Mouse (Mus musculus) hematopoietic stem cell, adult 5-6 weeks (primary cell): ENCODE results near the gene Vps37b. TPM values are rescaled to one million over a fixed set of nuclear protein-coding genes. Genes with fewer than 3 reads are reported as not detected.

Experiments used
- total RNA-seq: library from RNA; stranded (forward); fragments of 172-1452, 232-1000 nt; gene quantifications from 2 replicates; pipeline ENCODE4 v1.2.3, GENCODE M21; 2017

Gene Vps37b
- total RNA-seq, 1 experiment from 2014 or later: 20.4 TPM

Other genes with a start within 250 kb of the Vps37b start
- gene Hcar2, start 166.8 kb downstream of the Vps37b start, total RNA-seq: 9.5 and 10.4 TPM in 2 replicates
- not detected in 2 replicates for gene Hcar1, start 152.2 kb downstream of the Vps37b start, total RNA-seq
- 79.2 and 86.1 TPM in 2 replicates for gene Denr, start 125.1 kb downstream of the Vps37b start, total RNA-seq
- 2.9 and 4.6 TPM in 2 replicates for gene Gm43518, start 104.9 kb downstream of the Vps37b start, total RNA-seq
- gene Ccdc62, start 101.6 kb downstream of the Vps37b start, total RNA-seq: 4.9 and 6.2 TPM in 2 replicates
- 36.8 and 47.0 TPM in 2 replicates for gene Hip1r, start 58.6 kb downstream of the Vps37b start, total RNA-seq
- gene Abcb9, start 63.5 kb upstream of the Vps37b start, total RNA-seq: 0.84 and 2.4 TPM in 2 replicates
- 7.9 and 13.8 TPM in 2 replicates for gene Ogfod2, start 80.0 kb upstream of the Vps37b start, total RNA-seq
- 81.3 and 90.1 TPM in 2 replicates for gene Arl6ip4, start 83.8 kb upstream of the Vps37b start, total RNA-seq
- gene Pitpnm2, start 217.5 kb upstream of the Vps37b start, total RNA-seq: 8.0 and 14.3 TPM in 2 replicates